In genomic region chr10:77590812-77591211, GRCm38 (mm10) we compare ENCODE assay signal across 8 mouse cellular contexts. TPM values are rescaled to one million over a fixed set of nuclear protein-coding genes. Genes with fewer than 3 reads are reported as not detected.
DNase-seq lines count a peak whose midpoint lies in the region; ATAC-seq lines count a peak whose summit lies in the region.

No protein-coding gene starts in this region.

- H3K27ac ChIP-seq in forebrain, embryonic 10.5 days: no peak overlapping the region
- peak overlapping the region; percentile 42; the same call in 1 of the 2 replicates for H3K27ac ChIP-seq in intestine, embryonic 16.5 days (ENCODE audit: low read length)

- no peaks in the 10 kb centered on the region for H3K9me3 ChIP-seq in forebrain, embryonic 10.5 days
- no peaks in the 10 kb centered on the region for H3K9me3 ChIP-seq in intestine, embryonic 16.5 days (ENCODE audit: control insufficient read depth, low read length)

- H3K4me2 ChIP-seq in intestine, embryonic 16.5 days (ENCODE audit: low read depth, low read length): no peak overlapping the region

- DNase-seq in right cerebral cortex, postnatal 4 days: peak; percentile 33
- DNase-seq in right cerebral cortex, postnatal 36 days (ENCODE audit: low spot score in 2 of 2): no peak
- peak; percentile 84 for DNase-seq in c-Kit-positive CD71-positive TER-119-negative erythroid progenitor cells, embryonic 14.5 days (ENCODE audit: low read depth)
- DNase-seq in forebrain, embryonic 10.5 days (ENCODE audit: extremely low spot score, low spot score): peak; percentile 56
- DNase-seq in lung, adult 18-20 months: peak; percentile 60 to 62
- DNase-seq in retina, embryonic 14.5 days (ENCODE audit: low spot score): peak; percentile 78
- DNase-seq in urinary bladder, postnatal 10 days (ENCODE audit: low spot score): no peak

- peaks cover 8% of the 10 kb centered on the region for H3K4me1 ChIP-seq in forebrain, embryonic 10.5 days
- peaks cover 32% of the 10 kb centered on the region for H3K4me1 ChIP-seq in intestine, embryonic 16.5 days (ENCODE audit: control insufficient read depth, insufficient read depth, low read length)

- no peaks in the 10 kb centered on the region for H3K27me3 ChIP-seq in forebrain, embryonic 10.5 days (ENCODE audit: poor library complexity, severe bottlenecking)
- H3K27me3 ChIP-seq in intestine, embryonic 16.5 days (replicated peaks; ENCODE audit: control insufficient read depth, insufficient read depth, low read length): no peaks in the 10 kb centered on the region

- H3K9ac ChIP-seq in intestine, embryonic 16.5 days (ENCODE audit: low read depth, low read length): no peak overlapping the region

- WGBS in forebrain, embryonic 10.5 days: 41% methylated on average over 6 of the region's 6 CpGs
- WGBS in intestine, embryonic 16.5 days: 43% methylated on average over 6 of the region's 6 CpGs

- peak; percentile 74 for ATAC-seq in intestine, embryonic 16.5 days

- H3K36me3 ChIP-seq in forebrain, embryonic 10.5 days (replicated peaks): peaks cover 81% of the 10 kb centered on the region
- H3K36me3 ChIP-seq in intestine, embryonic 16.5 days (ENCODE audit: control insufficient read depth, insufficient read depth, low read length): peaks cover 30% of the 10 kb centered on the region

- no peak overlapping the region for H3K4me3 ChIP-seq in forebrain, embryonic 10.5 days
- no peak overlapping the region for H3K4me3 ChIP-seq in intestine, embryonic 16.5 days (ENCODE audit: low read length)

RNA-seq across cellular contexts. Expression of gene Pttg1ip, which starts 9.3 kb away (rescaled TPM):
- 62.0 and 64.5 TPM in 2 replicates for polyA plus RNA-seq in forebrain, embryonic 10.5 days (2016; fragmentation: Nextera tagmentation; extraction: Ambion mirVana)
- 177 and 181 TPM in 2 replicates for polyA plus RNA-seq in intestine, embryonic 16.5 days (2015; fragmentation: Nextera tagmentation; extraction: Ambion mirVana)

RNA-seq across cellular contexts. Expression of gene Sumo3, which starts 15.1 kb away (rescaled TPM):
- 439 and 448 TPM in 2 replicates for polyA plus RNA-seq in forebrain, embryonic 10.5 days (2016; fragmentation: Nextera tagmentation; extraction: Ambion mirVana)
- 330 and 356 TPM in 2 replicates for polyA plus RNA-seq in intestine, embryonic 16.5 days (2015; fragmentation: Nextera tagmentation; extraction: Ambion mirVana)

RNA-seq across cellular contexts. Expression of gene Gm49325, which starts 15.2 kb away (rescaled TPM):
- 3.1 and 3.4 TPM in 2 replicates for polyA plus RNA-seq in forebrain, embryonic 10.5 days (2016; fragmentation: Nextera tagmentation; extraction: Ambion mirVana)
- 1.9 TPM in 1 of 2 replicates, not detected in the other for polyA plus RNA-seq in intestine, embryonic 16.5 days (2015; fragmentation: Nextera tagmentation; extraction: Ambion mirVana)

RNA-seq across cellular contexts. Expression of gene Ube2g2, which starts 31.3 kb away (rescaled TPM):
- 102 and 104 TPM in 2 replicates for polyA plus RNA-seq in forebrain, embryonic 10.5 days (2016; fragmentation: Nextera tagmentation; extraction: Ambion mirVana)
- 61.5 and 68.6 TPM in 2 replicates for polyA plus RNA-seq in intestine, embryonic 16.5 days (2015; fragmentation: Nextera tagmentation; extraction: Ambion mirVana)

Comparison
In these comparisons a context has a peak if more than half of its experiments do, and no peak if none do; other contexts are left out.
1. DNase-seq: peak in right cerebral cortex, postnatal 4 days (single experiment), c-Kit-positive CD71-positive TER-119-negative erythroid progenitor cells, embryonic 14.5 days (single experiment), forebrain, embryonic 10.5 days (single experiment), lung, adult 18-20 months (2 of 2) and retina, embryonic 14.5 days (single experiment); none in right cerebral cortex, postnatal 36 days (0 of 2) and urinary bladder, postnatal 10 days (single experiment).